Mouse (Mus musculus): Measurements from ENCODE around the gene Dot1l. TPM values are rescaled to one million over a fixed set of nuclear protein-coding genes. Genes with fewer than 3 reads are reported as not detected.
A peak's percentile ranks its signal among the peaks of the same experiment; 100 is the strongest.

Dot1l gene
- total and polyA plus RNA-seq, 3 experiments, result 8.7 to 118 (median 105) TPM

- H3K9me3 ChIP-seq (replicated peaks), result no peaks in the 10 kb centered on the region
- no peaks in the 10 kb centered on the region for H3K27me3 ChIP-seq (ENCODE audit: insufficient read depth, low read length)
- peaks cover 99% of the 10 kb centered on the region for H3K36me3 ChIP-seq (replicated peaks)
- TF ChIP-seq POLR2AphosphoS5 (IDR thresholded peaks at IDR 0.05; ENCODE audit: insufficient replicate concordance, low read depth, low read length) (no peak), TAL1 (conservative IDR thresholded peaks at IDR 0.05; ENCODE audit: low read depth, low read length) (no peak), CTCF (IDR thresholded peaks at IDR 0.05; ENCODE audit: low read depth, low read length) (no peak), GATA2 (IDR thresholded peaks at IDR 0.05; ENCODE audit: borderline replicate concordance, low read depth, low read length) (no peak), GATA1 (IDR thresholded peaks at IDR 0.05; ENCODE audit: borderline replicate concordance, low read length) (no peak)
- no peak for DNase-seq (ENCODE audit: low spot score)
- no peak for ATAC-seq (ENCODE audit: extremely low read depth, insufficient number of reproducible peaks, low FRiP score, poor library complexity, severe bottlenecking)
- peaks cover 18% of the 10 kb centered on the region for H3K4me1 ChIP-seq (ENCODE audit: insufficient read depth, low read depth, low read length)
- no peak overlapping the region for H3K4me3 ChIP-seq (ENCODE audit: low read depth, low read length)
These were observed 29.9 kb downstream of the Dot1l start for GRCm38 (mm10) chr10:80784871-80785270.

GRCm38 (mm10) chr10:80785963-80786362 is 31.0 kb downstream of the Dot1l start:
- no peaks in the 10 kb centered on the region for H3K9me3 ChIP-seq (replicated peaks)
- no peak for TF ChIP-seq GATA2 (IDR thresholded peaks at IDR 0.05; ENCODE audit: borderline replicate concordance, low read depth, low read length)
- TF ChIP-seq POLR2AphosphoS5 (IDR thresholded peaks at IDR 0.05; ENCODE audit: insufficient replicate concordance, low read depth, low read length), result no peak
- no peak for TF ChIP-seq GATA1 (IDR thresholded peaks at IDR 0.05; ENCODE audit: borderline replicate concordance, low read length)
- no peak for TF ChIP-seq CTCF (IDR thresholded peaks at IDR 0.05; ENCODE audit: low read depth, low read length)
- no peak for TF ChIP-seq TAL1 (conservative IDR thresholded peaks at IDR 0.05; ENCODE audit: low read depth, low read length)
- ATAC-seq (ENCODE audit: extremely low read depth, insufficient number of reproducible peaks, low FRiP score, poor library complexity, severe bottlenecking) (no peak), DNase-seq (ENCODE audit: low spot score) (no peak)
- H3K27me3 ChIP-seq (ENCODE audit: insufficient read depth, low read length), result no peaks in the 10 kb centered on the region
- no peak overlapping the region for H3K4me3 ChIP-seq (ENCODE audit: low read depth, low read length)
- peaks cover 99% of the 10 kb centered on the region for H3K36me3 ChIP-seq (replicated peaks)
- peaks cover 26% of the 10 kb centered on the region for H3K4me1 ChIP-seq (ENCODE audit: insufficient read depth, low read depth, low read length)

- TF ChIP-seq GATA2 (IDR thresholded peaks at IDR 0.05; ENCODE audit: borderline replicate concordance, low read depth, low read length) (no peak), GATA1 (IDR thresholded peaks at IDR 0.05; ENCODE audit: borderline replicate concordance, low read length) (no peak), CTCF (IDR thresholded peaks at IDR 0.05; ENCODE audit: low read depth, low read length) (no peak), TAL1 (conservative IDR thresholded peaks at IDR 0.05; ENCODE audit: low read depth, low read length) (no peak), POLR2AphosphoS5 (IDR thresholded peaks at IDR 0.05; ENCODE audit: insufficient replicate concordance, low read depth, low read length) (no peak)
- H3K4me3 ChIP-seq (ENCODE audit: low read depth, low read length), result no peak overlapping the region
- no peaks in the 10 kb centered on the region for H3K9me3 ChIP-seq (replicated peaks)
- DNase-seq (ENCODE audit: low spot score) (no peak), ATAC-seq (ENCODE audit: extremely low read depth, insufficient number of reproducible peaks, low FRiP score, poor library complexity, severe bottlenecking) (no peak)
- H3K4me1 ChIP-seq (ENCODE audit: insufficient read depth, low read depth, low read length), result peaks cover 38% of the 10 kb centered on the region
- no peaks in the 10 kb centered on the region for H3K27me3 ChIP-seq (ENCODE audit: insufficient read depth, low read length)
- peaks cover 99% of the 10 kb centered on the region for H3K36me3 ChIP-seq (replicated peaks)
These were observed 32.5 kb downstream of the Dot1l start for GRCm38 (mm10) chr10:80787517-80787916.

- no peak for DNase-seq (ENCODE audit: low spot score)
- Histone ChIP-seq H3K9me3 (replicated peaks) (no peaks in the 10 kb centered on the region), H3K27me3 (ENCODE audit: insufficient read depth, low read length) (no peaks in the 10 kb centered on the region), H3K36me3 (replicated peaks) (peaks cover 99% of the 10 kb centered on the region), H3K4me3 (ENCODE audit: low read depth, low read length) (no peak overlapping the region), H3K4me1 (ENCODE audit: insufficient read depth, low read depth, low read length) (peaks cover 62% of the 10 kb centered on the region)
- no peak for TF ChIP-seq CTCF (IDR thresholded peaks at IDR 0.05; ENCODE audit: low read depth, low read length)
- TF ChIP-seq TAL1 (conservative IDR thresholded peaks at IDR 0.05; ENCODE audit: low read depth, low read length), result no peak
- no peak for TF ChIP-seq GATA2 (IDR thresholded peaks at IDR 0.05; ENCODE audit: borderline replicate concordance, low read depth, low read length)
- no peak for TF ChIP-seq POLR2AphosphoS5 (IDR thresholded peaks at IDR 0.05; ENCODE audit: insufficient replicate concordance, low read depth, low read length)
- no peak for TF ChIP-seq GATA1 (IDR thresholded peaks at IDR 0.05; ENCODE audit: borderline replicate concordance, low read length)
- ATAC-seq (ENCODE audit: extremely low read depth, insufficient number of reproducible peaks, low FRiP score, poor library complexity, severe bottlenecking), result no peak
These were observed 35.9 kb downstream of the Dot1l start for GRCm38 (mm10) chr10:80790761-80791404.

- Histone ChIP-seq H3K4me3 (ENCODE audit: low read depth, low read length) (peak overlapping the region; percentile 39; the same call in 1 of the 2 replicates), H3K9me3 (replicated peaks) (no peaks in the 10 kb centered on the region), H3K27me3 (ENCODE audit: insufficient read depth, low read length) (no peaks in the 10 kb centered on the region), H3K36me3 (replicated peaks) (peaks cover 99% of the 10 kb centered on the region), H3K4me1 (ENCODE audit: insufficient read depth, low read depth, low read length) (peaks cover 69% of the 10 kb centered on the region)
- DNase-seq (ENCODE audit: low spot score) (no peak), ATAC-seq (ENCODE audit: extremely low read depth, insufficient number of reproducible peaks, low FRiP score, poor library complexity, severe bottlenecking) (no peak)
- TF ChIP-seq GATA1 (IDR thresholded peaks at IDR 0.05; ENCODE audit: borderline replicate concordance, low read length) (no peak), GATA2 (IDR thresholded peaks at IDR 0.05; ENCODE audit: borderline replicate concordance, low read depth, low read length) (no peak), TAL1 (conservative IDR thresholded peaks at IDR 0.05; ENCODE audit: low read depth, low read length) (no peak), POLR2AphosphoS5 (IDR thresholded peaks at IDR 0.05; ENCODE audit: insufficient replicate concordance, low read depth, low read length) (no peak), CTCF (IDR thresholded peaks at IDR 0.05; ENCODE audit: low read depth, low read length) (no peak)
These were observed 36.6 kb downstream of the Dot1l start for GRCm38 (mm10) chr10:80791476-80792174.

All from G1E (cell line).